18 mouse cellular contexts compared by ENCODE assay signal in genomic region chr1:52142117-52142516, GRCm38 (mm10). TPM values are rescaled to one million over a fixed set of nuclear protein-coding genes. Genes with fewer than 3 reads are reported as not detected.
A peak's percentile ranks its signal among the peaks of the same experiment; 100 is the strongest.
DNase-seq lines count a peak whose midpoint lies in the region; ATAC-seq and TF ChIP-seq lines count a peak whose summit lies in the region.
"Had no signal": no experiment of that assay in that cellular context is flagged by ENCODE, and none has a peak within 500 bp of the region (broad histone marks: within the 10 kb centered on the region; RNA-seq: fewer than 3 reads in every experiment).

No protein-coding gene starts in this region.

- TF ChIP-seq EP300 in stomach, postnatal 0 days (optimal IDR thresholded peaks at IDR 0.05): no peak

- TF ChIP-seq CTCF in bone marrow, adult 2 months (IDR thresholded peaks at IDR 0.05; ENCODE audit: control insufficient read depth, insufficient read depth, low read length): no peak
- TF ChIP-seq CTCF in stomach, postnatal 0 days (IDR thresholded peaks at IDR 0.05; ENCODE audit: low read depth): no peak

- H3K9ac ChIP-seq in heart, embryonic 16.5 days (ENCODE audit: low read length): 0 out of 2 replicates have a peak overlapping the region, but pooled peaks have one; percentile 7
- H3K9ac ChIP-seq in heart, embryonic 11.5 days (ENCODE audit: low read depth, low read length): no peak overlapping the region
- no peak overlapping the region for H3K9ac ChIP-seq in stomach, postnatal 0 days (ENCODE audit: low read length)
- H3K9ac ChIP-seq: embryonic facial prominence, embryonic 13.5 days; hindbrain, embryonic 14.5 days had no signal

- TF ChIP-seq POLR2A in bone marrow, adult 2 months (IDR thresholded peaks at IDR 0.05; ENCODE audit: borderline replicate concordance, control insufficient read depth, low read depth, low read length): no peak

- H3K4me2 ChIP-seq in heart, embryonic 16.5 days (ENCODE audit: low read depth, low read length): no peak overlapping the region
- no peak overlapping the region for H3K4me2 ChIP-seq in heart, embryonic 11.5 days
- no peak overlapping the region for H3K4me2 ChIP-seq in stomach, postnatal 0 days (replicated peaks; ENCODE audit: low read depth)
- H3K4me2 ChIP-seq: embryonic facial prominence, embryonic 13.5 days; hindbrain, embryonic 14.5 days had no signal

- H3K9me3 ChIP-seq in heart, embryonic 16.5 days (replicated peaks; ENCODE audit: control insufficient read depth, low read length): no peaks in the 10 kb centered on the region
- H3K9me3 ChIP-seq in heart, embryonic 11.5 days (replicated peaks; ENCODE audit: control insufficient read depth, low read length): no peaks in the 10 kb centered on the region
- H3K9me3 ChIP-seq in stomach, postnatal 0 days (ENCODE audit: control insufficient read depth, low read length): no peaks in the 10 kb centered on the region
- H3K9me3 ChIP-seq: embryonic facial prominence, embryonic 13.5 days; hindbrain, embryonic 10.5 days had no signal

- ATAC-seq in heart, embryonic 16.5 days (replicated peaks; ENCODE audit: extremely low read depth, insufficient read depth, low FRiP score): no peak
- no peak for ATAC-seq in heart, embryonic 11.5 days (replicated peaks; ENCODE audit: insufficient number of reproducible peaks, low FRiP score, low TSS enrichment)
- peak; percentile 55 for ATAC-seq in stomach, postnatal 0 days (ENCODE audit: low FRiP score, low TSS enrichment)
- ATAC-seq: activated CD4-positive, CD25-positive, alpha-beta regulatory T cell, adult 4 months; forebrain, embryonic 14.5 days; Patski had no signal

- peaks cover 11% of the 10 kb centered on the region for H3K4me1 ChIP-seq in heart, embryonic 16.5 days (ENCODE audit: control insufficient read depth, insufficient read depth, low read length)
- peaks cover 10% of the 10 kb centered on the region for H3K4me1 ChIP-seq in heart, embryonic 11.5 days (ENCODE audit: control insufficient read depth, insufficient read depth, low read length)
- peaks cover 2% of the 10 kb centered on the region; the same call in 1 of the 2 replicates for H3K4me1 ChIP-seq in bone marrow, adult 2 months (ENCODE audit: control insufficient read depth, insufficient read depth, low read length)
- H3K4me1 ChIP-seq in stomach, postnatal 0 days (replicated peaks; ENCODE audit: control insufficient read depth, insufficient read depth): no peaks in the 10 kb centered on the region

- H3K27ac ChIP-seq in heart, embryonic 16.5 days (ENCODE audit: low read length): no peak overlapping the region
- H3K27ac ChIP-seq in heart, embryonic 11.5 days (ENCODE audit: low read depth, low read length): no peak overlapping the region; the same call in 1 of the 2 replicates
- H3K27ac ChIP-seq in bone marrow, adult 2 months (ENCODE audit: control insufficient read depth, insufficient read depth, low read depth, low read length, poor library complexity): peak overlapping the region; percentile 77
- H3K27ac ChIP-seq in stomach, postnatal 0 days (replicated peaks): no peak overlapping the region
- H3K27ac ChIP-seq: embryonic facial prominence, embryonic 13.5 days; hindbrain, embryonic 10.5 days; hindbrain, embryonic 14.5 days had no signal

- H3K4me3 ChIP-seq in heart, embryonic 16.5 days (ENCODE audit: low read length): no peak overlapping the region
- no peak overlapping the region for H3K4me3 ChIP-seq in heart, embryonic 11.5 days (ENCODE audit: low read depth, low read length)
- H3K4me3 ChIP-seq in bone marrow, adult 2 months (replicated peaks; ENCODE audit: control insufficient read depth, low read depth, low read length): no peak overlapping the region
- no peak overlapping the region for H3K4me3 ChIP-seq in stomach, postnatal 0 days (ENCODE audit: low read depth, low read length)
- H3K4me3 ChIP-seq: embryonic facial prominence, embryonic 13.5 days; hindbrain, embryonic 10.5 days had no signal

- peaks cover 3% of the 10 kb centered on the region; the same call in 1 of the 2 replicates for H3K36me3 ChIP-seq in heart, embryonic 16.5 days (ENCODE audit: control insufficient read depth, insufficient read depth)
- no peaks in the 10 kb centered on the region for H3K36me3 ChIP-seq in heart, embryonic 11.5 days (ENCODE audit: control insufficient read depth, insufficient read depth, low read length)
- peaks cover 18% of the 10 kb centered on the region; the same call in 1 of the 2 replicates for H3K36me3 ChIP-seq in stomach, postnatal 0 days (ENCODE audit: control insufficient read depth, insufficient read depth, low read length)

- H3K27me3 ChIP-seq in heart, embryonic 16.5 days (ENCODE audit: control insufficient read depth, insufficient read depth, low read length): no peaks in the 10 kb centered on the region
- H3K27me3 ChIP-seq in heart, embryonic 11.5 days (ENCODE audit: control insufficient read depth, insufficient read depth, low read length): no peaks in the 10 kb centered on the region
- H3K27me3 ChIP-seq in stomach, postnatal 0 days (ENCODE audit: control insufficient read depth, insufficient read depth, low read length): no peaks in the 10 kb centered on the region
- H3K27me3 ChIP-seq: embryonic facial prominence, embryonic 13.5 days; Patski had no signal

- intact Hi-C loops in heart, postnatal 36 days (cut with DNase I): loop anchor here (10.0 kb wide), 2 partner anchors 353 to 493 kb away; partner anchors contain the start of gene Nemp2

- 63% methylated on average over 4 of the region's 4 CpGs for WGBS in heart, embryonic 16.5 days
- 72% methylated on average over 4 of the region's 4 CpGs for WGBS in heart, embryonic 11.5 days (ENCODE audit: insufficient replicate concordance)
- 69% methylated on average over 4 of the region's 4 CpGs for WGBS in bone marrow, adult 2 months
- 60% methylated on average over 4 of the region's 4 CpGs for WGBS in stomach, postnatal 0 days

- peak; percentile 86 for DNase-seq in heart, adult 11 months
- no peak for DNase-seq in heart, postnatal 36 days
- DNase-seq in stomach, postnatal 0 days (ENCODE audit: low spot score): no peak
- no peak for DNase-seq in kidney, postnatal 25 days
- DNase-seq: cerebellum, adult 18-20 months; cerebellum, adult 9-11 months; cerebellum, postnatal 36 days; gastrocnemius, postnatal 36 days; kidney, adult 11 months had no signal

RNA-seq across cellular contexts. Expression of gene Stat1, which starts 22.9 kb away (rescaled TPM):
- 10 to 100 TPM; 23.3 to 33.3 TPM for total RNA-seq in heart, postnatal 36 days (2021)
- polyA plus RNA-seq in heart, embryonic 16.5 days (2015; fragmentation: Nextera tagmentation; extraction: Ambion mirVana): 36.5 and 50.3 TPM in 2 replicates
- polyA plus RNA-seq in heart, embryonic 11.5 days (2014; fragmentation: Nextera tagmentation; extraction: Ambion mirVana): 28.5 and 31.2 TPM in 2 replicates
- polyA plus RNA-seq in bone marrow, adult 2 months (2011; ENCODE audit: insufficient read depth, insufficient read length, low replicate concordance, missing spikeins): 20.8 and 28.8 TPM in 2 replicates
- 22.2 and 24.0 TPM in 2 replicates for polyA plus RNA-seq in stomach, postnatal 0 days (2015; fragmentation: Nextera tagmentation; extraction: Ambion mirVana)
